Mouse (Mus musculus) thymus, adult 2 months (tissue): ENCODE measurements around the gene Krtap10-10.

Source experiments
- CTCF ChIP-seq: fragments of 200-500 bp; IDR thresholded peaks from 2 replicates; pipeline ENCODE4 v1.5.1; 2012; ENCODE audit warnings: mild to moderate bottlenecking, control low read depth, low read length, moderate library complexity, borderline replicate concordance; ENCODE audit not compliant: control insufficient read depth, poor library complexity, insufficient read depth; ENCODE audit errors: extremely low read depth
- POLR2A ChIP-seq: fragments of 200-500 bp; IDR thresholded peaks from 2 replicates; pipeline ENCODE4 v1.6.1; 2012; ENCODE audit warnings: mild to moderate bottlenecking, low read length, control low read depth, moderate library complexity; ENCODE audit not compliant: control insufficient read depth, poor library complexity, insufficient read depth; ENCODE audit errors: extremely low read depth

DNA sequence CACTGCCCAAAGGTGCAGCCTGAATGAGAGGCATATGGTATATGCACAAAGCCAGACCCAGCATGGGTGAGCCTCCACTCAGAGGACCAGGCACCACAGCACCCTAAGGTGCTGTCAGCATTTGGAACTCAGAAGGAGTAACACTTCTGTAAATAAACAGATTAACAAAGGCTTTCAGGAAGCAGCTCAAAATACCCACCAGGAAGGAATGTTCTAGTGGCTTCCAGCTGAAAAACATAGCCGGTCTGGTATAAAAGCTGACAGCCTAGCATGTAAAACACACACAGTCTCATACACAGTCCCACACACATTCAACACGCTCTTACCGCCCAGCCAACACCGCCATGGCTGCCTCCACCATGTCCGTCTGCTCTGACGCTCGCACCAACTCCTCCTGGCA, 25.9 kb downstream of the Krtap10-10 start, which contains the start of gene Gm3285:
- TF ChIP-seq POLR2A (no peak), CTCF (no peak)
